Mouse (Mus musculus) stomach, postnatal 0 days (tissue): ENCODE data around the gene Mdga1. TPM values are rescaled to one million over a fixed set of nuclear protein-coding genes. Genes with fewer than 3 reads are reported as not detected.

Experiments
- ATAC-seq: fragments of 200-750 bp; cut with Nextera tagmentation; 2 replicates; pipeline ENCODE4 v1.8.0; 2017; ENCODE audit not compliant: low FRiP score, low TSS enrichment
- DNase-seq: peaks from one replicate; pipeline ENCODE4 v3.0.0-alpha.2; 2016; ENCODE audit warnings: low spot score
- H3K27ac ChIP-seq: fragments of 300-500 bp; sonication (generic); replicated peaks from 2 replicates; pipeline ENCODE4 v1.5.1; 2014; ENCODE audit warnings: mild to moderate bottlenecking, control low read depth
- H3K27me3 ChIP-seq: fragments of 300-500 bp; sonication (generic); 2 replicates; pipeline ENCODE4 v1.6.1; 2014; ENCODE audit warnings: low read length; ENCODE audit not compliant: control insufficient read depth, insufficient read depth
- H3K36me3 ChIP-seq: fragments of 300-500 bp; sonication (generic); 2 replicates; pipeline ENCODE4 v1.6.1; 2014; ENCODE audit warnings: low read length, mixed read lengths; ENCODE audit not compliant: control insufficient read depth, insufficient read depth
- H3K4me1 ChIP-seq: fragments of 300-500 bp; sonication (generic); replicated peaks from 2 replicates; pipeline ENCODE4 v1.6.1; 2014; ENCODE audit warnings: antibody characterized with exemption; ENCODE audit not compliant: control insufficient read depth, insufficient read depth
- H3K4me2 ChIP-seq: fragments of 300-500 bp; sonication (generic); replicated peaks from 2 replicates; pipeline ENCODE4 v1.6.1; 2014; ENCODE audit warnings: low read depth, mild to moderate bottlenecking, control low read depth, moderate library complexity
- H3K4me3 ChIP-seq: fragments of 300-500 bp; sonication (generic); 2 replicates; pipeline ENCODE4 v1.5.1; 2014; ENCODE audit warnings: low read depth, low read length, control low read depth
- H3K9ac ChIP-seq: fragments of 300-500 bp; sonication (generic); 2 replicates; pipeline ENCODE4 v1.6.1; 2014; ENCODE audit warnings: mild to moderate bottlenecking, low read length, control low read depth, mixed read lengths
- H3K9me3 ChIP-seq: fragments of 300-500 bp; sonication (generic); 2 replicates; pipeline ENCODE4 v1.6.1; 2016; ENCODE audit warnings: low read length; ENCODE audit not compliant: control insufficient read depth
- CTCF ChIP-seq: IDR thresholded peaks from 2 replicates; pipeline ENCODE4 v1.5.1; 2016; ENCODE audit warnings: antibody characterized with exemption, low read depth, mild to moderate bottlenecking, moderate library complexity
- EP300 ChIP-seq: optimal IDR thresholded peaks from 2 replicates; pipeline ENCODE3; 2016; ENCODE audit warnings: antibody characterized with exemption
- WGBS: fragments of 180-500 bp; shearing (Covaris S2); extraction: QIAGEN DNeasy Blood & Tissue Kit; methylation state at CpG from one replicate; pipeline ENCODE4 v1.1.7; 2014; 5-methylcytosine and 5-hydroxymethylcytosine counted together
- polyA plus RNA-seq: library from polyadenylated mRNA; unstranded; fragments of >200 nt; fragmentation: Nextera tagmentation; extraction: Ambion mirVana; gene quantifications from 2 replicates; pipeline ENCODE4 v1.2.1, GENCODE M21; 2015

The Mdga1 gene
- polyA plus RNA-seq, 1 experiment from 2014 or later = 2.1 TPM

DNA sequence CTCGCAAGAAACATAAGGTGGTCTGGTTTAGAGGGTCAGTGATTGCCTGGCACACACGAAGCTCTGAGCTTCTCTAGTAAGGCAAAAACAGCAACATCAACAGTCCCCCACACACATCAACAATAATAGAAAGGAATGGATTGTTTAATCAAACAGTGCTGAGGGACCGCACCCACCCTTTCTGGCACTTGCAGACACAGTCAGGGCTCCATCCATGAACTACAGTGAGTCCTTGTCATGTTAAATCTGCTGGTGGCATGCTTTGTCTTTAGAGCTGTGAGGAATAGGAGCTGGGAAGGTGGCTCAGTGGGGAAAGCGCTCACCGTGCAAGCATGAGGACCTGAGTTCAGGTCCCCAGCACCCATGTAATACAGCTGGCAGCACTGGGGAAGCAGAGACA lies 26.1 kb upstream of the Mdga1 start:
- no peaks in the 10 kb centered on the region for H3K27me3 ChIP-seq
- no peak overlapping the region for H3K27ac ChIP-seq
- H3K9me3 ChIP-seq = no peaks in the 10 kb centered on the region
- no peak overlapping the region for H3K4me3 ChIP-seq
- no peaks in the 10 kb centered on the region for H3K36me3 ChIP-seq
- WGBS = 86% methylated on average over 5 of the region's 5 CpGs
- ATAC-seq (no peak), DNase-seq (no peak)
- no peak overlapping the region for H3K9ac ChIP-seq
- TF ChIP-seq CTCF (no peak), EP300 (no peak)
- no peaks in the 10 kb centered on the region for H3K4me1 ChIP-seq
- no peak overlapping the region for H3K4me2 ChIP-seq

DNA sequence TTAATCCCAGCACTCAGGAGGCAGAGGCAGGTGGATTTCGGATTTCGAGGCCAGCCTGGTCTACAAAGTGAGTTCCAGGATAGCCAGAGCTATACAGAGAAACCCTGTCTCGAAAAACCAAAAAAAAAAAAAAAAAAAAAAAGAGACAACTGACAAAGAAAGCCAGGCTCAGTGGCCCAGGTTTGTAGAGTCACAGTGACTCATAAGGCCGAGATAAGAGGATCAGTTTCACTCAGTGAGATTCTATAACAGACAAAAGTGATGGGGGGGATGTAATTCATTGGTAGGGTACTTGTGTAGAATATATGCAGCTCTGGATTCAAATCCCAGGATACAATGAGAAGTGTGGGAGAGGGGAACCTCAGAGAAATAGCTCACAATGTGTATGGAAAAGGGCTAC lies 24.6 kb upstream of the Mdga1 start:
- Histone ChIP-seq H3K36me3 (no peaks in the 10 kb centered on the region), H3K9ac (no peak overlapping the region), H3K4me2 (no peak overlapping the region), H3K4me1 (no peaks in the 10 kb centered on the region), H3K27ac (no peak overlapping the region), H3K27me3 (no peaks in the 10 kb centered on the region), H3K9me3 (no peaks in the 10 kb centered on the region), H3K4me3 (no peak overlapping the region)
- no peak for DNase-seq
- ATAC-seq = no peak
- 69% methylated on average over 4 of the region's 4 CpGs for WGBS
- no peak for TF ChIP-seq EP300
- no peak for TF ChIP-seq CTCF

DNA sequence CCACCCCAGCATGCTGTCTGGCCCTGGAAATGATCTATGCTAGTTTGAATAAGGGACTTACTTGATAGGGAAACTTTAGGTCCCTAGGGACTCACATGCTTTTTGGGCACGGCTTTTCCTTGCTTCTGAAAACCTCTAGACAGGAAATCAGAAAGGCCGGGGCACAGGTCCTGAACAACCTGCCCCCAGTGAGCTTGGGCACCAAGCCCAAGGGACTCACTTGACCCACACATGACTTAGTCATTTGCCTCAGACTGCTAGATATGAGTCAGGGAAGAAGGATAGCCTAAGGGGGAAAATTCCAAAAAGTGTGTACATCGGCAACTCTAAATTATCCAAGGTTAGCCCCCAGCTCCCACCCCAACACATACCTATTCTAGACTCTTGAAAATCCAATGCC lies 24.1 kb upstream of the Mdga1 start:
- no peak for DNase-seq
- Histone ChIP-seq H3K9me3 (no peaks in the 10 kb centered on the region), H3K27me3 (no peaks in the 10 kb centered on the region), H3K36me3 (no peaks in the 10 kb centered on the region), H3K4me3 (no peak overlapping the region), H3K4me1 (no peaks in the 10 kb centered on the region), H3K27ac (no peak overlapping the region), H3K4me2 (no peak overlapping the region), H3K9ac (no peak overlapping the region)
- 73% methylated on average over 3 of the region's 3 CpGs for WGBS
- ATAC-seq = no peak
- TF ChIP-seq EP300 = no peak
- TF ChIP-seq CTCF = no peak

DNA sequence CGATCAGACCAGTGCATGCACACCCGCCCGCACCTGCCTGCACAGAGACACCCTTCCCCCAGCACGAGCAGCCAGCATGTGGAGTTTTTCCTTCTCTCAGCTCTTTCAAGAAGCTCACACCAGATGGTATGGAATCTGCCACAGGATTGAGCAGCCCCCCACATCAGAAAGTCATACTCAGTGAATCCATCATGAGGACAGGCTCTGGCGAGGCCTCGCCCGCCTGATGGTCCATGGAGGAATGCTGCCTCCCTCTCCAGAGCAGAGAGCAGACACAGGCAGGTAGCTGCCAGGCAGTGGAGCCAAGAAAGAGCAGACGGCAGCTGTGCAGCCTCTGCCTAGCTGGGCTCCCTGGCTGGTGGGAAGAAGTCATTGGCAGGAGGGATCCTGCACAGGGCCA lies 23.6 kb upstream of the Mdga1 start:
- Histone ChIP-seq H3K9me3 (no peaks in the 10 kb centered on the region), H3K27me3 (no peaks in the 10 kb centered on the region), H3K4me3 (no peak overlapping the region), H3K4me2 (no peak overlapping the region), H3K9ac (no peak overlapping the region), H3K27ac (no peak overlapping the region), H3K36me3 (no peaks in the 10 kb centered on the region), H3K4me1 (no peaks in the 10 kb centered on the region)
- 54% methylated on average over 8 of the region's 8 CpGs for WGBS
- TF ChIP-seq CTCF = no peak
- TF ChIP-seq EP300 = no peak
- no peak for ATAC-seq
- no peak for DNase-seq

DNA sequence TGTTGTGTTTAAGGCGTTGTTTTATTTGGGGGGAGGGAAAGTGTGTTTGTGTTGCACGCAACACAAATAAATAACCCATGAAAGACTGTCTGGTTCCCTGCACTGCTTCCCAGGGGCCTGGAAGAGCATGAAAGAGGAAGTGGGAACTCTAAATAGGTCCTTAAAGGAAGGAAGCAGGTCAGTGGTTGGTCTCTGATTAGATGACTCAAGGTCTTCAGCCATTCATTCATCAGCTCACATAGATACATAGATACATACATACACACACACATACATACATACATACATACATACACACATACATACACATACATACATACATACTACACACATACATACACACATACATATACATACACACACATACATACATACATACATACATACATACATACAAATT lies 21.0 kb upstream of the Mdga1 start:
- no peak for TF ChIP-seq EP300
- no peak for TF ChIP-seq CTCF
- Histone ChIP-seq H3K4me3 (no peak overlapping the region), H3K9me3 (no peaks in the 10 kb centered on the region), H3K36me3 (no peaks in the 10 kb centered on the region), H3K9ac (no peak overlapping the region), H3K4me2 (no peak overlapping the region), H3K27ac (no peak overlapping the region), H3K4me1 (no peaks in the 10 kb centered on the region), H3K27me3 (no peaks in the 10 kb centered on the region)
- ATAC-seq (no peak), DNase-seq (no peak)
- 80% methylated on average over 2 of the region's 2 CpGs for WGBS

DNA sequence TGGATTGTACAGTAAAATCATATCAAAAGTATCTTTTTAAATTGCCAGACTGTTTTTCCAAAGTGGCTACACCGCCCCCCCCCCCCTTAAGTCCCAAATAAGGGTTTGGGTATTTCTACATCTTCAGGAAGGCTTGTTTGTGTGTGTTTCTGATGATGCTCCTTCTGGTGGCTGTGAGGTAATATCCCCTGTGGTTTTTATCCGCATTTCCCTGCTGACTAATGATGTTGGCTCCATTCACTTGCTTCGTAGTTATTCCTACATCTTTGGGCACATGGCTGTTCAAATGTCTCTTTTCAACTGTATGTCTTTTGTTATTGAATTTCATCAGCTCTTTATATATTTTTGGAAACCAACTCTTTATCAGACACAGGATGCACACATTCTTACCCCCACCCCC lies 20.2 kb upstream of the Mdga1 start:
- DNase-seq (no peak), ATAC-seq (no peak)
- no peaks in the 10 kb centered on the region for H3K9me3 ChIP-seq
- no peak overlapping the region for H3K4me2 ChIP-seq
- H3K4me1 ChIP-seq = no peaks in the 10 kb centered on the region
- no peak overlapping the region for H3K4me3 ChIP-seq
- TF ChIP-seq CTCF = no peak
- no peak for TF ChIP-seq EP300
- H3K36me3 ChIP-seq = no peaks in the 10 kb centered on the region
- H3K9ac ChIP-seq = no peak overlapping the region
- no peak overlapping the region for H3K27ac ChIP-seq
- 88% methylated on average over 3 of the region's 3 CpGs for WGBS
- H3K27me3 ChIP-seq = no peaks in the 10 kb centered on the region
